Comparison of ENCODE assay signal across 8 mouse cellular contexts in the genomic region with DNA sequence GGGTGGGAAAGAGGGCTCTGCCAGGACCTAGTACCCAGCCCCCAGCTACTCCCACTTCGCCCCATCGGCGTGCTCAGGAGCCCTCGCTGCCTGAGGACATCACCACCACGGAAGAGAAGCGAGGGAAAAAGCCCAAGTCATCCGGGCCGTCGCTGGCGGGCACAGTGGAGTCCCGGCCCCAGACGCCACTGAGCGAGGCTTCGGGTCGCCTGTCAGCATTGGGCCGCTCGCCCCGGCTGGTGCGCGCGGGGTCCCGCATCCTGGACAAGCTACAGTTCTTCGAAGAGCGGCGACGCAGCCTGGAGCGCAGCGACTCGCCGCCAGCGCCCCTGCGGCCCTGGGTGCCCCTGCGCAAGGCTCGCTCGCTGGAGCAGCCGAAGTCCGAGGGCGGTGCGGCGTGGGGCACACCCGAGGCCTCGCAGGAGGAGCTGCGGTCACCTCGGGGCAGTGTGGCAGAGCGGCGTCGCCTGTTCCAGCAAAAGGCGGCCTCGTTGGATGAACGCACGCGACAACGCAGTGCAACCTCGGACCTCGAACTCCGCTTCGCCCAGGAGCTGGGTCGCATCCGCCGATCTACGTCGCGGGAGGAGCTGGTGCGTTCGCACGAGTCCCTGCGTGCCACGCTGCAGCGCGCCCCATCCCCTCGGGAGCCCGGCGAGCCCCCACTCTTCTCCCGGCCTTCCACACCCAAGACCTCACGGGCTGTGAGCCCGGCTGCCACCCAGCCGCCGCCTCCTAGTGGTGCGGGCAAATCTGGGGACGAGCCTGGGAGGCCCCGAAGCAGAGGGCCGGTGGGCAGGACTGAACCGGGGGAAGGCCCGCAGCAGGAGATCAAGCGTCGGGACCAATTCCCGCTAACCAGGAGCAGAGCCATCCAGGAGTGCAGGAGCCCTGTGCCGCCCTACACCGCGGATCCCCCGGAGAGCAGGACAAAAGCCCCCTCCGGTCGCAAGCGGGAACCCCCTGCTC. TPM values are rescaled to one million over a fixed set of nuclear protein-coding genes. Genes with fewer than 3 reads are reported as not detected.
DNase-seq lines count a peak whose midpoint lies in the region; ATAC-seq and TF ChIP-seq lines count a peak whose summit lies in the region.

No protein-coding gene starts in this region.

- ATAC-seq in embryonic facial prominence, embryonic 11.5 days (replicated peaks; ENCODE audit: insufficient number of reproducible peaks, low FRiP score, low TSS enrichment, low read depth): peak; percentile 49; the same call in 1 of the 2 replicates
- no peak for ATAC-seq in intestine, embryonic 14.5 days (replicated peaks; ENCODE audit: low FRiP score, low TSS enrichment, low read depth)
- no peak for ATAC-seq in neural tube, embryonic 15.5 days (ENCODE audit: low FRiP score)

- intact Hi-C loops in left cerebral cortex, postnatal 4 days (cut with DNase I): no loop called here

- H3K9me3 ChIP-seq in embryonic facial prominence, embryonic 11.5 days (replicated peaks; ENCODE audit: control insufficient read depth, low read length): no peaks in the 10 kb centered on the region
- H3K9me3 ChIP-seq in intestine, embryonic 14.5 days (ENCODE audit: control insufficient read depth, low read length): no peaks in the 10 kb centered on the region
- H3K9me3 ChIP-seq in neural tube, embryonic 15.5 days (replicated peaks): no peaks in the 10 kb centered on the region

- peak overlapping the region; percentile 98 for H3K27ac ChIP-seq in layer of hippocampus, adult 2 months
- no peak overlapping the region for H3K27ac ChIP-seq in embryonic facial prominence, embryonic 11.5 days (replicated peaks; ENCODE audit: low read depth, low read length)
- no peak overlapping the region for H3K27ac ChIP-seq in intestine, embryonic 14.5 days (ENCODE audit: low read depth)
- H3K27ac ChIP-seq in neural tube, embryonic 15.5 days (replicated peaks): no peak overlapping the region

- DNase-seq in layer of hippocampus, adult 2 months (ENCODE audit: low spot score in 2 of 2): no peak
- no peak for DNase-seq in layer of hippocampus, postnatal 14 days (ENCODE audit: low spot score in 2 of 2)
- peak; percentile 42 for DNase-seq in embryonic facial prominence, embryonic 11.5 days (ENCODE audit: low spot score)
- peak; percentile 68 for DNase-seq in intestine, embryonic 14.5 days (ENCODE audit: low spot score)
- no peak for DNase-seq in thymus, postnatal 10 days (ENCODE audit: low spot score in 2 of 2)
- no peak for DNase-seq in gastrocnemius, adult 18-20 months (ENCODE audit: low spot score)
- no peak for DNase-seq in left cerebral cortex, postnatal 4 days

- no peaks in the 10 kb centered on the region for H3K36me3 ChIP-seq in embryonic facial prominence, embryonic 11.5 days (replicated peaks; ENCODE audit: control insufficient read depth, insufficient read depth, low read depth, low read length)
- H3K36me3 ChIP-seq in intestine, embryonic 14.5 days (ENCODE audit: control insufficient read depth, insufficient read depth, low read length): no peaks in the 10 kb centered on the region
- H3K36me3 ChIP-seq in neural tube, embryonic 15.5 days: 0 out of 2 replicates have a peak, but pooled peaks cover 8% of the 10 kb centered on the region

- H3K4me1 ChIP-seq in embryonic facial prominence, embryonic 11.5 days (ENCODE audit: control insufficient read depth, insufficient read depth, low read length): peaks cover 14% of the 10 kb centered on the region
- peaks cover 18% of the 10 kb centered on the region for H3K4me1 ChIP-seq in intestine, embryonic 14.5 days (replicated peaks; ENCODE audit: control insufficient read depth, insufficient read depth, low read length)
- H3K4me1 ChIP-seq in neural tube, embryonic 15.5 days: peaks cover 63% of the 10 kb centered on the region

- peak overlapping the region; percentile 52 for H3K4me2 ChIP-seq in embryonic facial prominence, embryonic 11.5 days (ENCODE audit: low read depth, low read length)
- H3K4me2 ChIP-seq in intestine, embryonic 14.5 days (ENCODE audit: low read length): peak overlapping the region; percentile 37
- peak overlapping the region; percentile 53 for H3K4me2 ChIP-seq in neural tube, embryonic 15.5 days

- peak overlapping the region; percentile 55 for H3K9ac ChIP-seq in embryonic facial prominence, embryonic 11.5 days (replicated peaks; ENCODE audit: low read length)
- H3K9ac ChIP-seq in intestine, embryonic 14.5 days (ENCODE audit: low read length): no peak overlapping the region
- H3K9ac ChIP-seq in neural tube, embryonic 15.5 days (replicated peaks): peak overlapping the region; percentile 34

- peak; percentile 37; the same call in 1 of the 2 replicates for TF ChIP-seq CTCF in layer of hippocampus, adult 2 months (conservative IDR thresholded peaks at IDR 0.05)

- peaks cover 24% of the 10 kb centered on the region for H3K27me3 ChIP-seq in embryonic facial prominence, embryonic 11.5 days (ENCODE audit: control insufficient read depth, insufficient read depth, low read length)
- H3K27me3 ChIP-seq in intestine, embryonic 14.5 days (replicated peaks; ENCODE audit: control insufficient read depth, insufficient read depth, low read length): peaks cover 37% of the 10 kb centered on the region
- peaks cover 42% of the 10 kb centered on the region for H3K27me3 ChIP-seq in neural tube, embryonic 15.5 days (replicated peaks)

- peak overlapping the region; percentile 54 for H3K4me3 ChIP-seq in layer of hippocampus, adult 2 months
- H3K4me3 ChIP-seq in embryonic facial prominence, embryonic 11.5 days (ENCODE audit: low read depth, low read length): peak overlapping the region; percentile 31
- peak overlapping the region; percentile 26 for H3K4me3 ChIP-seq in intestine, embryonic 14.5 days (ENCODE audit: low read depth, low read length)
- peak overlapping the region; percentile 26 for H3K4me3 ChIP-seq in neural tube, embryonic 15.5 days (replicated peaks)

- 4% methylated on average over 94 of the region's 94 CpGs for WGBS in embryonic facial prominence, embryonic 11.5 days
- 11% methylated on average over 94 of the region's 94 CpGs for WGBS in intestine, embryonic 14.5 days
- WGBS in neural tube, embryonic 15.5 days: 5% methylated on average over 94 of the region's 94 CpGs

RNA-seq across cellular contexts. Expression of a gene that starts 13.1 kb away (rescaled TPM):
- 100 to 1,000 TPM; 168 to 179 TPM for total RNA-seq in layer of hippocampus, adult 2 months (2021)
- 100 to 1,000 TPM; 184 TPM for total RNA-seq in layer of hippocampus, postnatal 14 days (2021)
- 16.7 and 19.9 TPM in 2 replicates for polyA plus RNA-seq in embryonic facial prominence, embryonic 11.5 days (2014; fragmentation: Nextera tagmentation; extraction: Ambion mirVana)
- polyA plus RNA-seq in intestine, embryonic 14.5 days (2014; fragmentation: Nextera tagmentation; extraction: Ambion mirVana): 46.7 and 55.2 TPM in 2 replicates
- polyA plus RNA-seq in neural tube, embryonic 15.5 days (2015; fragmentation: Nextera tagmentation; extraction: Ambion mirVana): 20.1 and 21.7 TPM in 2 replicates
- 100 to 1,000 TPM; 255 to 257 TPM for total RNA-seq in gastrocnemius, adult 18-20 months (2021)
- total RNA-seq in left cerebral cortex, postnatal 4 days (2021): 100 to 1,000 TPM; 131 to 143 TPM

RNA-seq across cellular contexts. Expression of a gene that starts 28.1 kb away (rescaled TPM):
- total RNA-seq in layer of hippocampus, adult 2 months (2021): under 1 TPM; 0.88 to 1.00 TPM
- 1 to 10 TPM; 1.6 to 1.8 TPM for total RNA-seq in layer of hippocampus, postnatal 14 days (2021)
- polyA plus RNA-seq in embryonic facial prominence, embryonic 11.5 days (2014; fragmentation: Nextera tagmentation; extraction: Ambion mirVana): 6.9 and 9.9 TPM in 2 replicates
- polyA plus RNA-seq in intestine, embryonic 14.5 days (2014; fragmentation: Nextera tagmentation; extraction: Ambion mirVana): 72.4 and 73.2 TPM in 2 replicates
- polyA plus RNA-seq in neural tube, embryonic 15.5 days (2015; fragmentation: Nextera tagmentation; extraction: Ambion mirVana): 10.9 and 16.0 TPM in 2 replicates
- 1,000 to 10,000 TPM; 2,427 to 2,600 TPM for total RNA-seq in gastrocnemius, adult 18-20 months (2021)
- total RNA-seq in left cerebral cortex, postnatal 4 days (2021): 1 to 10 TPM; 1.6 to 2.5 TPM

RNA-seq across cellular contexts. Expression of a gene that starts 47.5 kb away (rescaled TPM):
- 10 to 100 TPM; 72.9 to 76.0 TPM for total RNA-seq in layer of hippocampus, adult 2 months (2021)
- 10 to 100 TPM; 56.0 to 62.2 TPM for total RNA-seq in layer of hippocampus, postnatal 14 days (2021)
- polyA plus RNA-seq in embryonic facial prominence, embryonic 11.5 days (2014; fragmentation: Nextera tagmentation; extraction: Ambion mirVana): 36.9 and 38.4 TPM in 2 replicates
- polyA plus RNA-seq in intestine, embryonic 14.5 days (2014; fragmentation: Nextera tagmentation; extraction: Ambion mirVana): 69.4 and 72.1 TPM in 2 replicates
- polyA plus RNA-seq in neural tube, embryonic 15.5 days (2015; fragmentation: Nextera tagmentation; extraction: Ambion mirVana): 72.4 and 78.3 TPM in 2 replicates
- 10 to 100 TPM; 37.3 to 44.6 TPM for total RNA-seq in gastrocnemius, adult 18-20 months (2021)
- 10 to 100 TPM; 47.9 to 60.5 TPM for total RNA-seq in left cerebral cortex, postnatal 4 days (2021)

Comparison
In these comparisons a context has a peak if more than half of its experiments do, and no peak if none do; other contexts are left out.
1. DNase-seq: peak in embryonic facial prominence, embryonic 11.5 days (single experiment) and intestine, embryonic 14.5 days (single experiment); none in layer of hippocampus, adult 2 months (0 of 2), layer of hippocampus, postnatal 14 days (0 of 2), thymus, postnatal 10 days (0 of 2), gastrocnemius, adult 18-20 months (single experiment) and left cerebral cortex, postnatal 4 days (single experiment).
2. RNA of a gene that starts 28.1 kb away (total RNA-seq): 2,427 to 2,600 TPM in gastrocnemius, adult 18-20 months; 1.6 to 2.5 TPM in left cerebral cortex, postnatal 4 days, 1.6 to 1.8 TPM in layer of hippocampus, postnatal 14 days and 0.88 to 1.00 TPM in layer of hippocampus, adult 2 months; every median in the first group is over 100 times any median in the second.
3. Peak in every context shown above with its lines, with median percentiles within 50 percentile points of each other: H3K4me3 ChIP-seq and H3K4me2 ChIP-seq.